Mouse (Mus musculus) layer of hippocampus, postnatal 25 days (tissue): ENCODE data around the gene Iqsec1. TPM values are rescaled to one million over a fixed set of nuclear protein-coding genes. Genes with fewer than 3 reads are reported as not detected.
A peak's percentile ranks its signal among the peaks of the same experiment; 100 is the strongest.

Experiments
- DNase-seq, 2 experiments: peaks; one replicate each; pipeline ENCODE4 v3.0.0; 2022; ENCODE audit warnings: mixed read lengths in 2 of 2, low spot score in 1 of 2; ENCODE audit errors: extremely low spot score in 1 of 2
- total RNA-seq, 2 experiments: library from RNA; stranded (reverse); gene quantifications; 2 replicates each; pipeline ENCODE4 v1.2.3; 2021

Iqsec1 gene
- total RNA-seq, 2 experiments from 2014 or later: 245 to 258 TPM

GRCm38 (mm10) chr6:90818956-90819355 lies 169.5 kb downstream of the Iqsec1 start:
- DNase-seq: peak; percentile 58 to 82

GRCm38 (mm10) chr6:90816551-90816950 lies 171.9 kb downstream of the Iqsec1 start:
- no peak for DNase-seq

GRCm38 (mm10) chr6:90815341-90815740 lies 173.1 kb downstream of the Iqsec1 start:
- no peak for DNase-seq

GRCm38 (mm10) chr6:90813526-90813925 lies 175.0 kb downstream of the Iqsec1 start:
- DNase-seq: no peak

- no peak for DNase-seq
These were observed 175.9 kb downstream of the Iqsec1 start for GRCm38 (mm10) chr6:90812584-90812983.

GRCm38 (mm10) chr6:90812072-90812471 lies 176.4 kb downstream of the Iqsec1 start:
- DNase-seq: no peak

- no peak for DNase-seq
These were observed 177.9 kb downstream of the Iqsec1 start for GRCm38 (mm10) chr6:90810576-90810975.

- peak; percentile 78 for DNase-seq
These were observed 178.5 kb downstream of the Iqsec1 start for GRCm38 (mm10) chr6:90809960-90810362.

- peak in 1 of 2 experiments; percentile 44 for DNase-seq
These were observed 179.2 kb downstream of the Iqsec1 start for GRCm38 (mm10) chr6:90809077-90809840.

- DNase-seq: no peak
These were observed 179.9 kb downstream of the Iqsec1 start for GRCm38 (mm10) chr6:90808544-90808943.

GRCm38 (mm10) chr6:90808134-90808533 lies 180.4 kb downstream of the Iqsec1 start:
- DNase-seq: no peak

GRCm38 (mm10) chr6:90807581-90807980 lies 180.9 kb downstream of the Iqsec1 start:
- no peak for DNase-seq

- no peak for DNase-seq
These were observed 181.7 kb downstream of the Iqsec1 start for GRCm38 (mm10) chr6:90806743-90807142.

GRCm38 (mm10) chr6:90805101-90805500 lies 183.4 kb downstream of the Iqsec1 start:
- no peak for DNase-seq

- DNase-seq: no peak
These were observed 183.8 kb downstream of the Iqsec1 start for GRCm38 (mm10) chr6:90804646-90805045.

GRCm38 (mm10) chr6:90802604-90803003 lies 185.9 kb downstream of the Iqsec1 start:
- peak in 1 of 2 experiments; percentile 47 for DNase-seq

GRCm38 (mm10) chr6:90802058-90802457 lies 186.4 kb downstream of the Iqsec1 start:
- no peak for DNase-seq

GRCm38 (mm10) chr6:90800825-90801224 lies 187.7 kb downstream of the Iqsec1 start:
- no peak for DNase-seq

GRCm38 (mm10) chr6:90799116-90799515 lies 189.4 kb downstream of the Iqsec1 start:
- peak in 1 of 2 experiments; percentile 45 for DNase-seq

GRCm38 (mm10) chr6:90798201-90798600 lies 190.3 kb downstream of the Iqsec1 start:
- DNase-seq: no peak

GRCm38 (mm10) chr6:90796902-90797596 lies 191.4 kb downstream of the Iqsec1 start:
- DNase-seq: no peak

- no peak for DNase-seq
These were observed 197.6 kb downstream of the Iqsec1 start for GRCm38 (mm10) chr6:90790901-90791300.
